Mouse (Mus musculus) G1E (cell line): ENCODE data around the gene Cox6a2.

Experiments
- CTCF ChIP-seq: IDR thresholded peaks from 2 replicates; pipeline ENCODE4 v1.5.1; 2012; ENCODE audit warnings: low read depth, low read length, inconsistent platforms, mixed read lengths
- GATA1 ChIP-seq: IDR thresholded peaks from 2 replicates; pipeline ENCODE4 v1.6.1; 2012; ENCODE audit warnings: borderline replicate concordance, low read length, inconsistent platforms, mixed read lengths
- GATA2 ChIP-seq: IDR thresholded peaks from 2 replicates; pipeline ENCODE4 v1.6.1; 2012; ENCODE audit warnings: low read depth, low read length, inconsistent platforms, borderline replicate concordance

DNA sequence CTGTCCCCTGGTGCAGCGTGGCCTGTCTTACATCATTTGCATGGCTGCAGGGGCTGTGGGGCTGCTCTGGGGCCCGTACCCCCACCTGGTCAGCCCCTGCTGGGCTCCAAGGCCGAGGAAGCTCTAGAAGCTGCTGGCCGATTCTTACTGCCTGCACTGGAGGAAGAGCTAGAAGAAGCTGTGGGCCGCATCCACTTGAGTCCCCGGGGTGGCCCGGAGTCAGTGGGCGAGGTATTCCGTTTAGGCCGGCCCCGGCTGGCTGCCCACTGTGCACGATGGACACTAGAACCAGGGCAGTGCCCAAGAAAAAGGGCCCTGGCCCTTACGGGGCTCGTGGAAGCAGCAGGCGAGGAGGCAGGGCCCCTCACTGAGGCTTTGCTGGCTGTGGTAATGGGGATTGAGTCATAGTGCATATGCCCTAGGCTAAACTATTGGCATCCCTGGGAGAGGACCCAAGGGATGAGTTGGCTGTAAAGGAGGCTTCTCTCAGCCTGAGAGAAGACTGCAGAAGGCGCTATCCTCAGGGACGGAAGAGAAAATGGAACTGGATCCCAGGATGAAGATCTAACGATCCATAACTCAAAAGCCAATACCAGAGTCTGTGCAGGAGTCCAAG, 38.3 kb upstream of the Cox6a2 start:
- no peak for TF ChIP-seq GATA2
- no peak for TF ChIP-seq GATA1
- no peak for TF ChIP-seq CTCF
